Mouse (Mus musculus): ENCODE measurements around the gene Zfp646. TPM values are rescaled to one million over a fixed set of nuclear protein-coding genes. Genes with fewer than 3 reads are reported as not detected.
"Not testable (repeated sequence)": the region's sequence is repeated elsewhere in the genome, so short reads cannot be mapped to it uniquely, and the experiment has no call there.

Gene Zfp646
- polyA plus RNA-seq (2015; fragmentation: Nextera tagmentation; extraction: Ambion mirVana) = 10.2 and 12.0 TPM in 2 replicates

DNA sequence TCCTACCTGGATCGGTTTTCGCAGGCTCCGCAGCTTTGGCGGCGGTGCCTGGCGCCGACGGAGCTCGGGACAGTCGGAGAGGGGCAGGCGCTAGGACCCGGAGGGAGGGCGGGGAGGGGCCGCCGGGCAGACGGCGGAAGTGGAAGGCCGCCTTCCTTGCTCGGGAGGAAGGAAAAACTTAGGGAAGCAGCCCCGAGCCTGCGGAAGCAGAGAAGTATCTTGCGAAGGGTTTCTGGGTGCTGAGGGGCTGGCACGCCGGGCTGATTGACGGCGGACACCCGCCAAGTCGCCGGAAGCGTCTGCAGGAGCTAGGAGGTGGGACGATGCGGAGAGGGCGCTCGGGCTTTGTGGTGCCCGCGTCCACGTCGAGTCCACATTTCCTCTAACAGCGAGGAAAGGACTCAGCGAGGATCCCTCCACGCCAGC lies at the start of gene Zfp646:
Gene Zfp646, plus strand, starts transcription at position 181 of the 426 bp plus-strand sequence.
- ATAC-seq (ENCODE audit: low read depth) = peak; percentile 93
- H3K9ac ChIP-seq = peak within 1 kb of the TSS; percentile 99
- H3K27me3 ChIP-seq = no peaks in the 10 kb centered on the region
- peaks cover 50% of the 10 kb centered on the region for H3K36me3 ChIP-seq
- H3K4me3 ChIP-seq = peak within 1 kb of the TSS; percentile 97
- peak within 1 kb of the TSS; percentile 86 for H3K4me2 ChIP-seq
- H3K4me1 ChIP-seq (replicated peaks) = peaks cover 34% of the 10 kb centered on the region
- H3K27ac ChIP-seq (replicated peaks) = peak within 1 kb of the TSS; percentile 100
- under 1% methylated on average over 41 of the region's 41 CpGs for WGBS
- no peaks in the 10 kb centered on the region for H3K9me3 ChIP-seq

DNA sequence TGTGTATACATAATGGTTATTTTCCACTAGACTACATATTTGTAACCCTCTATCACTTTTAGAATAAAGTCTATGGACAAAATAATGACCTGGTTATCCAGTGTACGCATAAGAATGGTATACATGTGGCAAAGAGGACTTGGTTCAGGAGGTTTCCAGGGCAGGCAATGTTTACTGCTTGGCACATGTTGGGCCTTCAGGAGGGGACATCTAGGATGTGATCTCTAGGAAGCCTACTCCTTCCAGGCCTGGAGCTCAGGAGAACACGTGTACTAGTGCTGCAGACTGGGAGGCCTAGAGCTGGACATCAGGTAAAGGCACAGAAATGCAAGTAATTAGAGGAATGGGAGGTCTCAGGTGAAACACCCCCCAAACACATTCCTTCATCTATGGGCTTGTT lies 40.5 kb upstream of the Zfp646 start:
- no peak overlapping the region for H3K4me3 ChIP-seq
- H3K4me2 ChIP-seq = no peak overlapping the region
- peaks cover 4% of the 10 kb centered on the region for H3K4me1 ChIP-seq (replicated peaks)
- no peak for ATAC-seq (ENCODE audit: low read depth)
- H3K36me3 ChIP-seq = no peaks in the 10 kb centered on the region
- H3K27me3 ChIP-seq = no peaks in the 10 kb centered on the region
- no peaks in the 10 kb centered on the region for H3K9me3 ChIP-seq
- no peak overlapping the region for H3K9ac ChIP-seq
- 87% methylated on average over 2 of the region's 2 CpGs for WGBS
- no peak overlapping the region for H3K27ac ChIP-seq (replicated peaks)

DNA sequence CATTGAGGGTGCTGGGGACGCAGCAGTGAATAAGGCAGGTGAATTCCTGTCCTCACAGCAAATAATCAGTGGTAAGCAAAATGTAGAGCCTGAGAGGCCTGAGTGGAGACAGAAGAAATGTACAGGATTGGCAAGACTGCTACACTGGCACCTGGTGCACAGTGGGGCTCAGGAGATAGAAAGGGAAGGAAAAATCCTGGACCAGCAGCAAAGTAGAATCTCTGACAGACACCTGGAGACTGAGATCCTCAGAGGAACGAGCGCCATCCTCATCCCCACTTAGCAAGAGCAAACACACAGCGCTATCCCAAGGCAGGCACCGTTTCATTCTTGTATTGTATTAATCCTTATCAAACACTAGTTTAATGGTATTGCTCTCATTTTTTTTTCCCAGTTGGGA lies 38.5 kb upstream of the Zfp646 start:
- no peak overlapping the region for H3K9ac ChIP-seq
- no peaks in the 10 kb centered on the region for H3K36me3 ChIP-seq
- no peak overlapping the region for H3K27ac ChIP-seq (replicated peaks)
- WGBS = 95% methylated on average over 5 of the region's 5 CpGs
- no peak overlapping the region for H3K4me2 ChIP-seq
- no peak overlapping the region for H3K4me3 ChIP-seq
- no peak for ATAC-seq (ENCODE audit: low read depth)
- H3K4me1 ChIP-seq (replicated peaks) = peaks cover 11% of the 10 kb centered on the region
- H3K27me3 ChIP-seq = no peaks in the 10 kb centered on the region
- no peaks in the 10 kb centered on the region for H3K9me3 ChIP-seq

DNA sequence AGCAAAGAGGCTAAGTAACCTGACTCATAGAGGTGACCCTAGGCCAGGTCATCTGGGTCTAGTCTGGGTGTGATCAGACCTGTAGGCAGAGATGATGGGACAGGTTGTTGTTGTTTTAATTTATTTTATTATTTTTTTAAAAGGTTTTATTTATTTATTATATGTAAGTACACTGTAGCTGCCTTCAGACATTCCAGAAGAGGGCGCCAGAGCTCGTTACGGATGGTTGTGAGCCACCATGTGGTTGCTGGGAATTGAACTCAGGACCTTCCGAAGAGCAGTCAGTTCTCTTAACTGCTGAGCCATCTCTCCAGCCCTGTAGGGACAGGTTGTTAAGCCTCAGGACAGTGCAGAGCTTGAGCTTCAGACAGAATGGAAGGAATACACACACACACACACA lies 38.1 kb upstream of the Zfp646 start:
- ATAC-seq (ENCODE audit: low read depth); H3K36me3 ChIP-seq; H3K4me3 ChIP-seq; H3K27ac ChIP-seq (replicated peaks); H3K9ac ChIP-seq; H3K9me3 ChIP-seq; H3K27me3 ChIP-seq; H3K4me2 ChIP-seq: not testable (repeated sequence)
- 71% methylated on average over 4 of the region's 4 CpGs for WGBS
- H3K4me1 ChIP-seq (replicated peaks) = peaks cover 15% of the 10 kb centered on the region

DNA sequence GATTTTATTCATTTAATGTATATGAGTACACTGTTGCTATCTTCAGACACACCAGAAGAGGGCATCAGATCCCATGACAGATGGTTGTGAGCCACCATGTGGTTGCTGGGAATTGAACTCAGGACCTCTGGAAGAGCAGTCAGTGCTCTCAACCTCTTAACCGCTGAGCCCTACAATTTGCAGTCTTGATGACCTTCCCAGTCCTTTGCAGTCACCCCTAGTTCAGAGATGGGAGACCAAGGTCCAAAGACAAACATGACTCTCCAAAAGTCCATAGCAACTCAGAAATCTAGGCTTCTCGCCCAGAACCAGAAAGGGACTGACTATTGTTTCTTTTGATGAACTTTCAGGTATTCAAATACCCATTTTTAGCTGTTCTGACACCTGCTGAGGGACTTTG lies 36.0 kb upstream of the Zfp646 start:
- H3K27me3 ChIP-seq; H3K9ac ChIP-seq; H3K27ac ChIP-seq (replicated peaks); ATAC-seq (ENCODE audit: low read depth); H3K36me3 ChIP-seq; H3K9me3 ChIP-seq; H3K4me3 ChIP-seq: not testable (repeated sequence)
- 90% methylated on average over 2 of the region's 2 CpGs for WGBS
- H3K4me2 ChIP-seq = peak overlapping the region; percentile 99
- H3K4me1 ChIP-seq (replicated peaks) = peaks cover 17% of the 10 kb centered on the region

DNA sequence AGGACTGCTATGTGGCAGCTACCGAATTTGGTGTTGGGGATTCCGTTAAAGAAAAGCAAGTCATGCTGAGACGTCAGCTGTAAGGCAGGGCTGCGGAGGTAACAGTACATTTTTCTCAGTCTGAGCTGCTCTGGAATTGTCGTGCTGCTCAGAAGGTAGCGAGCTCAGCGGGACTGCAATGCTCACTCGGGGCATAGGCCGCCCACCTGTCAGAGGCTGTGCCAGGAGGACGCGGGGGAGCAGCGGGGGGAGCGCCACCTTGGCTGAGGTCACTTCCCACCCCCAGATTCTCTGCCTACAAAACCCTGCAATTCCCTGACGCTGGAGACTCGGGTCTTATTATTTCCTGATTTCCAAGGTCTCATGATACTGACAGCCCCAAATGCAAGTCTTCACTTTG lies 35.1 kb upstream of the Zfp646 start:
- Histone ChIP-seq H3K4me2 (peak overlapping the region; percentile 99), H3K27me3 (no peaks in the 10 kb centered on the region), H3K4me3 (peak overlapping the region; percentile 70), H3K9me3 (no peaks in the 10 kb centered on the region), H3K27ac (replicated peaks) (peak overlapping the region; percentile 91), H3K36me3 (peaks cover 6% of the 10 kb centered on the region; the same call in 1 of the 2 replicates), H3K4me1 (replicated peaks) (peaks cover 17% of the 10 kb centered on the region), H3K9ac (peak overlapping the region; percentile 77)
- WGBS = 5% methylated on average over 15 of the region's 15 CpGs
- peak; percentile 16; the same call in 1 of the 2 replicates for ATAC-seq (ENCODE audit: low read depth)

DNA sequence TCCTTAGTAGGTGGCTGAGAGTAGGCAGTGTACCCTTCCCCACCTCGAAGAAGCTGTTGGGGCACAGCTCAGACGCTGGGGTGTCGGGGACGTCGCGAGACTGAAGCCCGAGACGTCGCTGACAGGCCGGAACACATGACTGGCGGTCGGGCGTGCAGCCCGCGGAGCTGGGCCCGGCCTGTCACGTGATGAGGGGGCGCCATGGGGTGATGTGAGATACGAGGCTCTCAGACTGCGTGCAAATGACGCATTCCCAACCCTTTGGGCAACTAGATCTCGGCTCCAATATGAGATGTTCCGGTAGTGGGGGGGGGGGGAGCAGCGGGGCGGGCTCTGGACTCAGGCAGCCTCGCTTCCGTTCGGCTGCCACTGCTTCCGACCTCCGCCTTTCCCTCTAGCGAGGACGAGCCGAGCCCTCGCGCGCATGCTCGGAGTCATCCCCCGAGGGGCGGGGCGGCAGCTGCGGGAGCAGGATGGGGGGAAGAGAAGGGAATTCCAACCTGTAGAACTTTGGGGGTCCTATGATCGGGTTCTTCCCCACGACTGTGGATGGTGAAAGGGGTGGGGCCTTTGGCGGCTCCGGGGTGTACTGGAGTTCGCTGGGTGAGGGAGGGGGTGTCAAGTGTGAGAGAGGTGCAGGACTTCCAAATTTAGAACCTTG lies 34.6 kb upstream of the Zfp646 start:
- under 1% methylated on average over 44 of the region's 46 CpGs for WGBS
- Histone ChIP-seq H3K27me3 (no peaks in the 10 kb centered on the region), H3K4me1 (replicated peaks) (peaks cover 17% of the 10 kb centered on the region), H3K27ac (replicated peaks) (peak overlapping the region; percentile 91), H3K36me3 (peaks cover 6% of the 10 kb centered on the region; the same call in 1 of the 2 replicates), H3K9me3 (no peaks in the 10 kb centered on the region), H3K4me2 (peak overlapping the region; percentile 99), H3K9ac (peak overlapping the region; percentile 77), H3K4me3 (peak overlapping the region; percentile 70)
- peak; percentile 90 for ATAC-seq (ENCODE audit: low read depth)

DNA sequence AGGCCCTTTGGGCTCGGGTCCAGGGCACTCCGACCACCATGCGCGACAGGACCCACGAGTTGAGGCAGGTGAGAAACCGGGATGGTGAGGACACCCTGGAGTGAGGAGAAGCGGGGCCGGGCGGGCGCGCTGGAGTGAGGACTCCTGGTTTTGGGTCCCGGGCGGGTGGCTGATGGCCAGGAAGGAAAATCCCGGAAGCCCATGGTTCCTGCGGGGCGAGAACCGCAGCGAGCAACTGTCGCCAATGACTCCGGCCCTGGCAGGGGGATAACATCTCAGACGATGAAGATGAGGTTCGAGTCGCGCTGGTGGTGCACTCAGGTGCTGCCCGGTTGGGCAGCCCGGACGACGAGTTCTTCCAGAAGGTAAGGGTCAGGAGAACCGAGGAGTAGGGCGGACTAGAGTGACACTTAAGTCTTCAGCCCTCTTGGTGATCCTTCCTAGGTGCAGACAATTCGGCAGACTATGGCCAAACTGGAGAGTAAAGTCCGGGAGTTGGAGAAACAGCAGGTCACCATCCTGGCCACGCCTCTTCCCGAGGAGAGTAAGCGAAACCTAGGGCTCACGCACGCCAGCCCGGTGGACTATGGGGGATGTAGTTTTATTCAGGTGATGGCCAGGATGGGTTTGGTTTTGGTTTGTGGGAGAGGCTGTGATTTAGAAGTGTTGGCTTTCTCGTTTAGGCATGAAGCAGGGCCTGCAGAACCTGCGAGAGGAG lies 33.9 kb upstream of the Zfp646 start:
- WGBS = under 1% methylated on average over 40 of the region's 40 CpGs
- peak; percentile 59 for ATAC-seq (ENCODE audit: low read depth)

DNA sequence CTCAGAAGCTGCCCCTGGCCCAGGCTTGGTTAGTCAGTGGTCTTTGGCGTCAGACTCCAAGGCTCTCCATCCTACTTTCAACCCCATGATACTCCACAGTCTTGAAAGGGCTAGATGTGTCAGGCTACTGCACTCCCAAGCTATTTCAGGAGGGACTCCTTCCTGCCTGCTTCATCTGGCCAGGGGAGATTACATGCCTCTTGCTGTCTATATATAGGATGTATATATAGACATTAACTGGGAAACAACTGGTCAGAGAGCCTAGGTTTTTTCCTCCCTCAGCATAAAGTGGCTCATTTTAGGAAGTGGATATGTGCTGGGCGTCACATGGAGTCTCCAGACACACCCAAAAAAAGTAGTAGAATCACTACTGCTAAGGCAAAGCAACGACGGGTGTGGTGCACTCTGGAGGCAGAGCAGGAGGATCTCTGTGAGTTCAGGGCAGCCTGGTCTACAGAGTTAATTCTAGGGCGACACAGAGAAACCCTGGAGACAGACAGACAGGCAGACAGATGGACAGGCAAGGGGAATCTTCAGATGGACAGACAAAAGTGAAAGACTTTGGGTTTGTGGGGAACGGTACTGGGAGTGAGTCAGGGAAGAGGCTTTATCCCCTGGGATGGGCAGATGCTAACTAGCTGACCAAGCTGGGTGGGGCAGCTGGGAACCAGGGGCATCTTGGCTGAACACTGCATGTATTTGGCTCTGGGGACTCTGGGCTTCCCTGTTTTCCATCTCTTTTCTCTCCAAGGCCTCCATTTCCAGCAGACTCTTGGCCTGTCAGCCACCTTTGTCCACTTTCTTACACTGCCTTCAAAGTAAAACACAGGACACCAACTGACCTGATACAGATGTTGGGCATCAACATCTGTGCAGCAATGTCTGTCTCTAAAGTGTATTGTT lies 25.8 kb upstream of the Zfp646 start:
- H3K4me1 ChIP-seq (replicated peaks) = no peaks in the 10 kb centered on the region
- no peak for ATAC-seq (ENCODE audit: low read depth)
- H3K9ac ChIP-seq = no peak overlapping the region
- no peaks in the 10 kb centered on the region for H3K27me3 ChIP-seq
- H3K4me2 ChIP-seq = no peak overlapping the region
- no peaks in the 10 kb centered on the region for H3K36me3 ChIP-seq
- no peak overlapping the region for H3K4me3 ChIP-seq
- H3K9me3 ChIP-seq = no peaks in the 10 kb centered on the region
- WGBS = 80% methylated on average over 6 of the region's 6 CpGs
- H3K27ac ChIP-seq (replicated peaks) = no peak overlapping the region

More for the DNA sequence above, 33.9 kb upstream of the Zfp646 start:
- Histone ChIP-seq H3K27ac (replicated peaks) (peak overlapping the region; percentile 91), H3K9ac (peak overlapping the region; percentile 77), H3K27me3 (no peaks in the 10 kb centered on the region), H3K4me1 (replicated peaks) (peaks cover 17% of the 10 kb centered on the region), H3K4me2 (peak overlapping the region; percentile 99), H3K9me3 (no peaks in the 10 kb centered on the region), H3K36me3 (peaks cover 6% of the 10 kb centered on the region; the same call in 1 of the 2 replicates), H3K4me3 (peak overlapping the region; percentile 70)

DNA sequence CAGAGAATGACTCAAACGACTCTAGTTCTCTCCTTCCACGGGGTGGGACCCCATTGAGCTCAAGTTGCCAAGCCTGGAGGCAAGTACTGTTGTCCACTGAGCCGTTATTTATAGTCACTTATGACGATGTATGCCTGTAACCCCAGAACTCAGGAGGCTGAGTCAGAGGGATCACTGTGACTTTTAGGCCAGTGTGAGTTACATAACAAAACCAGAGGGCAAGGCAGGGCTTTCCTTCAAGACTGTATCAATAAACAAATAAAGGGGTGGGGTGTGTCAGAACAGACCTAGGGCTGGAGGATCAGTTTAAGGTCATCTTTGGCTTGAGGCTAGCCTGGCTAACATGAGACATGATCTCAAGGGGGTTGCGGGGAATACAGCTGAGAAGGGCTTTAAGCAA lies 25.1 kb upstream of the Zfp646 start:
- 76% methylated on average over 5 of the region's 5 CpGs for WGBS
- ATAC-seq (ENCODE audit: low read depth) = no peak
- no peak overlapping the region for H3K27ac ChIP-seq (replicated peaks)
- no peaks in the 10 kb centered on the region for H3K27me3 ChIP-seq
- H3K4me3 ChIP-seq = no peak overlapping the region
- no peaks in the 10 kb centered on the region for H3K36me3 ChIP-seq
- H3K9ac ChIP-seq = no peak overlapping the region
- no peaks in the 10 kb centered on the region for H3K4me1 ChIP-seq (replicated peaks)
- no peaks in the 10 kb centered on the region for H3K9me3 ChIP-seq
- no peak overlapping the region for H3K4me2 ChIP-seq

DNA sequence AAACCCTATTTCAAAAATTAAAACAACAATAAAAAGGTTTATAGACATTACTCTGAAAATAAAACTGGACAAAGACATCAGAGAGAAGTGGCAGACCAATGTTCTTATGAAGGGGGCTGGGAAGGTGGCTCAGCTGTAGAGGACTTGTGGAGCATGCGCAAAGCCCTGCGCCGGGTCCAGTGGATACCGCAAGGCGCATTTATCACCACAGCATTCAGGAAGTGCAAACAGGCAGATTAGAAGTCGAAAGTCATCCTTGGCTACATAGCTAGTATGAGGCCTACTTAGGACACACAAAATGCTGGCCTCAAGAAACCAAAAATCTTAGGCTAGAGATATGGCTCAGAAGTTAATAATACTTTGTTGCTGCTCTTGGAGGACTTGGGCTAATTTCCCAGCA lies 17.8 kb upstream of the Zfp646 start:
- no peak for ATAC-seq (ENCODE audit: low read depth)
- 91% methylated on average over 6 of the region's 6 CpGs for WGBS
- H3K36me3 ChIP-seq = peaks cover 7% of the 10 kb centered on the region; the same call in 1 of the 2 replicates

DNA sequence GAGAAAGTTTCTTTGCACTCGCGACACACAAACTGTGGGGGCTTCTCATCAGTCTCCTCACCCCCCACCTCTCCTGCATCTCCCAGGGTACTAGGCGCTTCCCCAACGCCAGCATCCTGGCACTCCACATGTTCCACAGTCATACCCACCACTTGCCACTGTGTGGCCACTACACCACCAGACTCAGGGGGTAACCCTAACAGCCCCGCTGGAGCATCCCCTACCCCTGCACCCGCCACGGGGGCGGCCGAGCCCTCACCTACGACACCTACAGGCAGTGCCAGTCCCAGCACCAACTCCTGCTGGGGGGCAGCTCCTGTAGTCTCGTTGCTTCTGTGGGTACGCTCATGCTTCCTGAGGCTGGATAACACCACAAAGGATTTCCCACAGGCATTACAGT lies 9.6 kb upstream of the Zfp646 start:
- no peak overlapping the region for H3K9ac ChIP-seq
- no peak overlapping the region for H3K27ac ChIP-seq (replicated peaks)
- H3K4me1 ChIP-seq (replicated peaks) = peaks cover 12% of the 10 kb centered on the region
- no peak overlapping the region for H3K4me3 ChIP-seq
- H3K36me3 ChIP-seq = peaks cover 64% of the 10 kb centered on the region
- no peak overlapping the region for H3K4me2 ChIP-seq
- no peaks in the 10 kb centered on the region for H3K9me3 ChIP-seq
- 93% methylated on average over 12 of the region's 12 CpGs for whole genome bisulfite sequencing
- ATAC-seq (ENCODE audit: low read depth) = no peak
- no peaks in the 10 kb centered on the region for H3K27me3 ChIP-seq

More for the DNA sequence above, 17.8 kb upstream of the Zfp646 start:
- Histone ChIP-seq H3K4me1 (replicated peaks) (no peaks in the 10 kb centered on the region), H3K27ac (replicated peaks) (no peak overlapping the region), H3K9ac (no peak overlapping the region), H3K4me3 (no peak overlapping the region), H3K9me3 (no peaks in the 10 kb centered on the region), H3K27me3 (no peaks in the 10 kb centered on the region), H3K4me2 (no peak overlapping the region)

All from neural tube, embryonic 13.5 days (tissue).